Mouse (Mus musculus) neural tube, embryonic 13.5 days (tissue): Measurements from ENCODE around the gene Ankra2. TPM values are rescaled to one million over a fixed set of nuclear protein-coding genes. Genes with fewer than 3 reads are reported as not detected.

ENCODE experiments used
- ATAC-seq: fragments of 200-750 bp; cut with Nextera tagmentation; 2 replicates; pipeline ENCODE4 v1.8.0; 2017; ENCODE audit warnings: low read depth, mild to moderate bottlenecking, moderate TSS enrichment, moderate library complexity
- H3K27ac ChIP-seq: fragments of 300-500 bp; sonication (generic); replicated peaks from 2 replicates; pipeline ENCODE4 v1.5.1; 2015; ENCODE audit warnings: moderate library complexity, mild to moderate bottlenecking, inconsistent platforms
- H3K27me3 ChIP-seq: fragments of 300-500 bp; sonication (generic); 2 replicates; pipeline ENCODE4 v1.6.1; 2015; ENCODE audit warnings: mild to moderate bottlenecking, inconsistent platforms
- H3K36me3 ChIP-seq: fragments of 300-500 bp; sonication (generic); 2 replicates; pipeline ENCODE4 v1.6.1; 2015; ENCODE audit warnings: mild to moderate bottlenecking, inconsistent platforms
- H3K4me1 ChIP-seq: fragments of 300-500 bp; sonication (generic); replicated peaks from 2 replicates; pipeline ENCODE4 v1.6.1; 2015; ENCODE audit warnings: inconsistent platforms
- H3K4me2 ChIP-seq: fragments of 300-500 bp; sonication (generic); 2 replicates; pipeline ENCODE4 v1.6.1; 2015; ENCODE audit warnings: inconsistent platforms, mild to moderate bottlenecking, moderate library complexity
- H3K4me3 ChIP-seq: fragments of 300-500 bp; sonication (generic); 2 replicates; pipeline ENCODE4 v1.5.1; 2015; ENCODE audit warnings: mild to moderate bottlenecking, inconsistent platforms
- H3K9ac ChIP-seq: fragments of 300-500 bp; sonication (generic); 2 replicates; pipeline ENCODE4 v1.6.1; 2015; ENCODE audit warnings: moderate library complexity, mild to moderate bottlenecking, inconsistent platforms
- H3K9me3 ChIP-seq: fragments of 300-500 bp; sonication (generic); 2 replicates; pipeline ENCODE4 v1.6.1; 2016; ENCODE audit warnings: inconsistent platforms
- WGBS: fragments of 180-500 bp; shearing (Covaris S2); methylation state at CpG from one replicate; pipeline ENCODE4 v1.1.7; 2015; 5-methylcytosine and 5-hydroxymethylcytosine counted together
- polyA plus RNA-seq: library from polyadenylated mRNA; unstranded; fragments of >200 nt; fragmentation: Nextera tagmentation; extraction: Ambion mirVana; gene quantifications from 2 replicates; pipeline ENCODE4 v1.2.1, GENCODE M21; 2015

Gene Ankra2
- polyA plus RNA-seq, 1 experiment from 2014 or later: 55.6 TPM

- H3K27ac ChIP-seq: peak overlapping the region; percentile 93
- peak; percentile 70 for ATAC-seq
- no peaks in the 10 kb centered on the region for H3K27me3 ChIP-seq
- H3K4me2 ChIP-seq: peak overlapping the region; percentile 59
- peak overlapping the region; percentile 80 for H3K4me3 ChIP-seq
- peak overlapping the region; percentile 89 for H3K9ac ChIP-seq
- H3K9me3 ChIP-seq: no peaks in the 10 kb centered on the region
- under 1% methylated on average over 16 of the region's 16 CpGs for whole genome bisulfite sequencing
- H3K36me3 ChIP-seq: peaks cover 27% of the 10 kb centered on the region
- peaks cover 29% of the 10 kb centered on the region for H3K4me1 ChIP-seq
Measured at GRCm38 (mm10) chr13:98263458-98263987, 649 bp downstream of the Ankra2 start.

GRCm38 (mm10) chr13:98264111-98264510 is 1.2 kb downstream of the Ankra2 start:
- H3K9me3 ChIP-seq: no peaks in the 10 kb centered on the region
- peaks cover 29% of the 10 kb centered on the region for H3K4me1 ChIP-seq
- WGBS: 19% methylated on average over 5 of the region's 5 CpGs
- H3K4me3 ChIP-seq: peak overlapping the region; percentile 80
- no peaks in the 10 kb centered on the region for H3K27me3 ChIP-seq
- peaks cover 29% of the 10 kb centered on the region for H3K36me3 ChIP-seq
- peak overlapping the region; percentile 59 for H3K4me2 ChIP-seq
- H3K9ac ChIP-seq: peak overlapping the region; percentile 89
- no peak for ATAC-seq
- 0 out of 2 replicates have a peak overlapping the region, but pooled peaks have one; percentile 93 for H3K27ac ChIP-seq

GRCm38 (mm10) chr13:98274023-98274422 is 11.1 kb downstream of the Ankra2 start:
- H3K4me3 ChIP-seq: no peak overlapping the region
- H3K27me3 ChIP-seq: no peaks in the 10 kb centered on the region
- H3K9ac ChIP-seq: no peak overlapping the region
- H3K27ac ChIP-seq: no peak overlapping the region
- H3K36me3 ChIP-seq: peaks cover 62% of the 10 kb centered on the region
- H3K4me1 ChIP-seq: no peaks in the 10 kb centered on the region
- no peaks in the 10 kb centered on the region for H3K9me3 ChIP-seq
- 92% methylated on average over 9 of the region's 9 CpGs for WGBS
- no peak overlapping the region for H3K4me2 ChIP-seq
- ATAC-seq: no peak

GRCm38 (mm10) chr13:98275646-98276045 is 12.8 kb downstream of the Ankra2 start:
- H3K4me2 ChIP-seq: no peak overlapping the region
- no peaks in the 10 kb centered on the region for H3K27me3 ChIP-seq
- no peak overlapping the region for H3K4me3 ChIP-seq
- peaks cover 52% of the 10 kb centered on the region for H3K36me3 ChIP-seq
- no peak overlapping the region for H3K27ac ChIP-seq
- no peaks in the 10 kb centered on the region for H3K4me1 ChIP-seq
- ATAC-seq: no peak
- no peaks in the 10 kb centered on the region for H3K9me3 ChIP-seq
- 90% methylated on average over 4 of the region's 4 CpGs for WGBS
- no peak overlapping the region for H3K9ac ChIP-seq

GRCm38 (mm10) chr13:98276253-98276652 is 13.4 kb downstream of the Ankra2 start:
- Histone ChIP-seq H3K27ac (no peak overlapping the region), H3K4me3 (no peak overlapping the region), H3K4me1 (no peaks in the 10 kb centered on the region), H3K27me3 (no peaks in the 10 kb centered on the region), H3K9ac (no peak overlapping the region), H3K4me2 (no peak overlapping the region), H3K9me3 (no peaks in the 10 kb centered on the region), H3K36me3 (peaks cover 46% of the 10 kb centered on the region)
- ATAC-seq: no peak
- 90% methylated on average over 7 of the region's 7 CpGs for WGBS

GRCm38 (mm10) chr13:98277501-98277900 is 14.6 kb downstream of the Ankra2 start:
- no peak for ATAC-seq
- WGBS: 83% methylated on average over 2 of the region's 2 CpGs
- no peaks in the 10 kb centered on the region for H3K4me1 ChIP-seq
- H3K9ac ChIP-seq: no peak overlapping the region
- no peaks in the 10 kb centered on the region for H3K27me3 ChIP-seq
- no peaks in the 10 kb centered on the region for H3K9me3 ChIP-seq
- no peak overlapping the region for H3K27ac ChIP-seq
- peaks cover 34% of the 10 kb centered on the region for H3K36me3 ChIP-seq
- H3K4me2 ChIP-seq: no peak overlapping the region
- no peak overlapping the region for H3K4me3 ChIP-seq

GRCm38 (mm10) chr13:98279686-98280085 is 16.8 kb downstream of the Ankra2 start, which contains the start of gene Gm21976:
Gene Gm21976 (plus strand): TSS chr13:98279887.
- H3K4me1 ChIP-seq: no peaks in the 10 kb centered on the region
- no peaks in the 10 kb centered on the region for H3K9me3 ChIP-seq
- H3K4me3 ChIP-seq: no peak within 1 kb of the TSS
- no peak for ATAC-seq
- no peaks in the 10 kb centered on the region for H3K27me3 ChIP-seq
- H3K4me2 ChIP-seq: no peak within 1 kb of the TSS
- peaks cover 17% of the 10 kb centered on the region for H3K36me3 ChIP-seq
- H3K27ac ChIP-seq: no peak within 1 kb of the TSS
- 89% methylated on average over 5 of the region's 5 CpGs for WGBS
- no peak within 1 kb of the TSS for H3K9ac ChIP-seq

- no peak for ATAC-seq
- Histone ChIP-seq H3K4me1 (no peaks in the 10 kb centered on the region), H3K4me2 (no peak overlapping the region), H3K36me3 (peaks cover 2% of the 10 kb centered on the region; the same call in 1 of the 2 replicates), H3K27ac (no peak overlapping the region), H3K9ac (no peak overlapping the region), H3K9me3 (no peaks in the 10 kb centered on the region), H3K27me3 (no peaks in the 10 kb centered on the region), H3K4me3 (no peak overlapping the region)
- 80% methylated on average over 12 of the region's 12 CpGs for WGBS
Measured at GRCm38 (mm10) chr13:98280990-98281650, 18.2 kb downstream of the Ankra2 start.

GRCm38 (mm10) chr13:98290719-98291118 is 27.8 kb downstream of the Ankra2 start:
- 41% methylated on average over 2 of the region's 2 CpGs for WGBS
- H3K4me3 ChIP-seq: no peak overlapping the region
- no peak overlapping the region for H3K27ac ChIP-seq
- no peaks in the 10 kb centered on the region for H3K9me3 ChIP-seq
- no peaks in the 10 kb centered on the region for H3K36me3 ChIP-seq
- H3K27me3 ChIP-seq: no peaks in the 10 kb centered on the region
- H3K4me2 ChIP-seq: no peak overlapping the region
- no peak for ATAC-seq
- H3K4me1 ChIP-seq: no peaks in the 10 kb centered on the region
- no peak overlapping the region for H3K9ac ChIP-seq

- WGBS: 83% methylated on average over 8 of the region's 8 CpGs
- no peaks in the 10 kb centered on the region for H3K36me3 ChIP-seq
- no peak for ATAC-seq
- no peaks in the 10 kb centered on the region for H3K27me3 ChIP-seq
- H3K9ac ChIP-seq: no peak overlapping the region
- H3K27ac ChIP-seq: no peak overlapping the region
- no peaks in the 10 kb centered on the region for H3K4me1 ChIP-seq
- no peak overlapping the region for H3K4me3 ChIP-seq
- H3K4me2 ChIP-seq: no peak overlapping the region
- H3K9me3 ChIP-seq: no peaks in the 10 kb centered on the region
Measured at GRCm38 (mm10) chr13:98291712-98292111, 28.8 kb downstream of the Ankra2 start.

GRCm38 (mm10) chr13:98296072-98296471 is 33.2 kb downstream of the Ankra2 start:
- H3K27ac ChIP-seq: no peak overlapping the region
- no peaks in the 10 kb centered on the region for H3K4me1 ChIP-seq
- no peak overlapping the region for H3K4me3 ChIP-seq
- no peaks in the 10 kb centered on the region for H3K27me3 ChIP-seq
- no peaks in the 10 kb centered on the region for H3K9me3 ChIP-seq
- no peak for ATAC-seq
- H3K4me2 ChIP-seq: no peak overlapping the region
- whole genome bisulfite sequencing: 59% methylated on average over 5 of the region's 5 CpGs
- no peaks in the 10 kb centered on the region for H3K36me3 ChIP-seq
- no peak overlapping the region for H3K9ac ChIP-seq

GRCm38 (mm10) chr13:98297883-98298482 is 35.1 kb downstream of the Ankra2 start:
- no peak overlapping the region for H3K4me3 ChIP-seq
- H3K27ac ChIP-seq: no peak overlapping the region
- no peaks in the 10 kb centered on the region for H3K9me3 ChIP-seq
- 98% methylated on average over 6 of the region's 6 CpGs for WGBS
- no peak overlapping the region for H3K4me2 ChIP-seq
- no peaks in the 10 kb centered on the region for H3K27me3 ChIP-seq
- no peak for ATAC-seq
- no peaks in the 10 kb centered on the region for H3K4me1 ChIP-seq
- no peak overlapping the region for H3K9ac ChIP-seq
- no peaks in the 10 kb centered on the region for H3K36me3 ChIP-seq
